Mouse (Mus musculus) cerebellum, adult 2 months (tissue): Measurements from ENCODE around the gene Tns1.

Experiments
- CTCF ChIP-seq: fragments of 200-500 bp; IDR thresholded peaks from 2 replicates; pipeline ENCODE4 v1.5.1; 2011; ENCODE audit warnings: low read depth, mild to moderate bottlenecking, control low read depth, low read length, moderate library complexity, borderline replicate concordance; ENCODE audit not compliant: insufficient read depth
- POLR2A ChIP-seq: fragments of 200-500 bp; IDR thresholded peaks from 2 replicates; pipeline ENCODE4 v1.6.1; 2011; ENCODE audit warnings: low read length, control low read depth, borderline replicate concordance; ENCODE audit not compliant: insufficient read depth

GRCm38 (mm10) chr1:74123215-74123614 lies 1.0 kb downstream of the Tns1 start:
- no peak for TF ChIP-seq POLR2A
- no peak for TF ChIP-seq CTCF
